Mouse (Mus musculus) natural killer cell, adult 2 months (primary cell): ENCODE data around the gene Togaram2.

Experiments
- DNase-seq, 2 experiments: peaks; one replicate each; pipeline ENCODE4 v3.0.0; 2022; ENCODE audit warnings: low spot score in 2 of 2

Gene Togaram2

DNA sequence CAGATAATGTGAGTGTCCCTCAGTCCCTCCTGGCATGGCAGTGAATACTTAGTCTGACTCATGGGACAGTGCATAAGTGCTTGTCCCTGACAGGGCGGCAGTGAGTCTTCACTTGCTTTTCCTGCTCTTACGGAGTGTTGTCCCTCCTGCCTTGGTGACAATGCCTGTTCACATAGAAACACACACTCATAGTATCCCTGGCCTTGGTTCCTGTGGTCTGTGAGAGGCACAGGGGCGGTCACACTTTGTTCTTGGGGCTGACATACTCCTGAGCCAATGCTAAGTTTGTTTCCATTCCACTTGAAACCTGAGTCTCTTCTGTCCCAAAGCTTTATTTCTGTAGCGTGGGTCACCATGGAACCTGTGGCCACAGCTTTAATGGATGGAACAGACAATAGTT lies 9.3 kb downstream of the Togaram2 start:
- DNase-seq: no peak

DNA sequence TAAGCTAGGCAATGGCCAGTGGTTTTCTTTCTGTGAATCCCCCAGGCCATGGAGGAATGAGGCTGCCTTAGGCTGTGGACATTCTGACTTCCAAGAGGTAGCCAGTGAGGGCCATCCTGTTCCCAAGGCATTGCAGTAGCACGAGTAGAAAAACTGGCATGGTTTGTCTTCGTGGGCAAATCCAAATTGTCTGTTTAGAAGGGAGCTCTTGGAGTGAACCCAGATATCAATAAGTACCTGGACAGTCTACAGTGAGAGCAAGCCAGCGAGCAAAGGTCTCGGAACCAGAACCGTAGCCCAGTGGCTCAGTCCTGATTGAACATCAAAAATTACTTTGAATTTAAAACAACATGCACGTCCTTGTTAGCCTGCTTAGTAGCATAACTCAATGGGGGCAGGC lies 10.2 kb downstream of the Togaram2 start:
- no peak for DNase-seq

DNA sequence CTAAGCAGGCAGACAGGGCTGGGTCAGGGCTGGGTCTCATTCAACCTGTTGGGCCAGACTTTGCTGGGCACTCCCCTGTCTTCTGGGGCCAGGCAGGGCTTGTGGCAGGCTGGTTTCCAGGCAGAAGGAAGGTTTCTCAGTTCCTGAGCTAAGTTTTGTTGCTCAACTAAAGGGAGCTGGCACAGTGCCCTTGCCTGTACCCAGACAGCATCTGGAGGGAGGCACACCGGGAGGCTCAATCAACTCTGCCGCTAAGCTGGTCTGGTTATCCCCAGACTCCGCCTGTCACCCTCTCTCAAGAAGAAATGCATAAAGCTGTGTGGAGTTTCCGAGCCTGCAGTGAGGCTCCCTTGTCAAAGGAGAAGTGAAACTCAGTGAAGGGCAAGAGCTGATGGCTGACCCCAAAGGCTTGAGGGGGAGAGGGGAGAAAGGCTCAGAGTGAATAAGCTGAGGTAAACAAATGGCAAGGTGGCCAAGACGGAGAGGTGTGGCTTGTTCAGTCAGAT lies 11.1 kb downstream of the Togaram2 start:
- DNase-seq: peak in 1 of 2 experiments; percentile 35

DNA sequence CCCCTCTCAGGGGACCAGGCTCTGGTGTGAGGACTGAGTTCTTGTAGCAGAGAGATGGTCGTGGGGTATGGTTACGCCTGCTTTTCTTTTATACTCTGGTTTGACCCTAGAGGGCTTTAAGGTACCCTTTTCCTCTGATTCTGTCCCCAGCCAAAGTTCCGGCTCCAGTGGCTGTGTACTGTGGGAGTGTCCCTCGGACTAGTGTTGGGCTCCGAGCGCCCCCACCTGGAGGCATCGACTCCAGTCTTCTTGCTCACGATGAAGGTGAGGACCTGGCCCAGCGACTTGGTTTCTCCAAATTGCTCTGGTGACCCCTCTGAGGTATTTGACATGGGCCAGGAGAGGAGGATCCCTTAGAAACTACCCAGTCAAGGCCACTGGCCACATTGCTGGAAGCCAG lies 14.4 kb downstream of the Togaram2 start:
- no peak for DNase-seq

DNA sequence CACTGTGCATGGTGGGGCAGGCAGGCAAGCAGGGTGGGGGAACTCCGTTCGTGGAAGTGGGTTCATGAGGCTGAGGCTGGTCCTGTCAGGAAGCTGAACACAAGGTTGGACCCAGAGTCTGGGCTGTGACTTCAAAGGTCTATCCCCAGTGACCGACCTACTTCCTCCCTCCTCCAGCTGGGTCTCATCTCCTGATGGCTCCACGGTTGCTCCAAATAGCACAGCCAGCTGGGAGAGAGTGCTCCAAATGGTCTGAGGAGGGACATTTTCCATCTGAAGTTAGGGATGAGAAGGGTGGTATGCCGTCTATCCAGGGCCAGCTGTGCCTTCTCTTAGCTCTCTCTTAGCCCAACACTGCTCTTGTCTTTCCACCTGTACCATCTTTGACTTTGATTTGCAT lies 16.8 kb downstream of the Togaram2 start:
- no peak for DNase-seq

DNA sequence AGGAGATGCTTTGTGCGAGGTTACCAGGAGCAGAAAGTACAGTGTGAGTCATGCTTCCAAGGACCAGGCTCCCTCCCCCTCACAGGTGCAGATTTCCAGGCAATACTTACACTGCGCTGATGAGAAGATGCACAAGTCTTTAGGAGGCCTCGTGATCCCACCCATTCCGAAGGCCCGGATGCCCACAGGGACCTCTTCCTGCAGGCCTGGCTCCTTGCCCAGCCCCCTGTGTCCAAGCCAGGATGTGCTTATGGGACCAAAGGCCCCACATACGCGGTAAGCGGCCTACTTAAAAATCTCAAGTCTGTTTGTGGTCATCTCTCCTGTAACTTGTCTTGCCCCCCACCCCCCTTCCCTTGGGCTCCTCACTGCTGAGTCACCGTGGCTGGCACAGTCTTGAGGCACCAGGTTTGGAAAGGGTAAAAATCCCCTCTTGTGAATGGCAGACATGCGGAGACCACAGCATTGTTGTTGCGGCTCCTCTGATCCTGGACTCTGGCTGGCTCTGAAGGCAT lies 18.4 kb downstream of the Togaram2 start:
- no peak for DNase-seq

DNA sequence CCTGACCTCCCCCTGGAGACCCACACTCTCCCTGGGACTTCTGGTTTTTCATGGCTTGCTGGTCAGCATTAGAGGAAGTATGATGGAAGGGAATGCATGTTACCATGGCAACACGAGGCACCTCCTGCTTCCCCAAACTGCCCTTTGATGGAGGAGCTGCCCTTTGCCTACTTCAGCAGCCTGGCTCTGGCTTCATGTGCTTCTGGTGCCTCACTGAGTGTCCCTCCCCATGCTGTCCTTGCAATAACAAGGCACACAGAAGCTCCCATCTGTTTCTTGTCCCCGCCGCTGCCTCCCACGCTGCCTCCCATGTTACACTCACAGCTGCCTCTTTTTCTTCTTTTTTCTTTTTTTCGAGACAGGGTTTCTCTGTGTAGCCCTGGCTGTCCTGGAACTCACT lies 20.3 kb downstream of the Togaram2 start:
- DNase-seq: no peak

DNA sequence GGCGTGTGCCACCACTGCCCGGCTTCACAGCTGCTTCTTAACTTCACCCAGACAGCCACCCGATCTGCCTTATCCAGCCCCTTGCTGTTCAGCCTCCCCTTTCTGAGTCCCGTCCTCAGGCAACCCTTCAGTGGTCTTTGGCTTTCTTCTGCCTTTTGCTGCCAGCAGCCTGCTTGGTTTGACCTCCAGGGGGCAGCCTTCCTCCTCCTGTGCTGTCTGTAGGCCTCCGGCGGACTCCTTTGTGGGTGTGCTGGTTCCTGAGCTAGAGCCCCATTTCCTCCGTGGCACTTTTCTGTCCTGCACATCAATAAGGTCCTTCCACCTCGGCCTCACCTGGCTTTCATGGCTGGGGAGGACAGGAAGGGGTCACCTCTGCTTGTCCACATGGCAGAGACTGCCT lies 20.7 kb downstream of the Togaram2 start:
- peak; percentile 10 to 20 for DNase-seq

DNA sequence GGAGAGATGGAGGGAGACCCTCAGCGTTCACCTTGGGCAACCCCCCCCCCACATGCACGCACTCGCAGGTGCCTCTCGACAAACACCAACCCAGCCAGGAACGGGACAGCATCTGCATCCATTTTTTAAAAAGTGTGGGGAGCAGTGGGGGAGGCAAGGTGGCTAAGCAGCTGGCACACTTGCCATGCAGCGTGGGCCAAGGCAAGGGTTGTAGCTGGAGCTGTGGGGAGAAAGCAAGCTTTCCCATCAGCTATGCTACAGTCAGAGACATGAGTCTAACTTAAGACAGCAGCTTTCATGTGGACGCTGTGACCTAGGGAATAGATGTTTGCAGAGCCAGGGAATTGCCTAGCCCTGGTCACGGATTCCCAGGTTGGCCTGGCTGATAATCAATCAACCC lies 22.1 kb downstream of the Togaram2 start:
- DNase-seq: no peak

DNA sequence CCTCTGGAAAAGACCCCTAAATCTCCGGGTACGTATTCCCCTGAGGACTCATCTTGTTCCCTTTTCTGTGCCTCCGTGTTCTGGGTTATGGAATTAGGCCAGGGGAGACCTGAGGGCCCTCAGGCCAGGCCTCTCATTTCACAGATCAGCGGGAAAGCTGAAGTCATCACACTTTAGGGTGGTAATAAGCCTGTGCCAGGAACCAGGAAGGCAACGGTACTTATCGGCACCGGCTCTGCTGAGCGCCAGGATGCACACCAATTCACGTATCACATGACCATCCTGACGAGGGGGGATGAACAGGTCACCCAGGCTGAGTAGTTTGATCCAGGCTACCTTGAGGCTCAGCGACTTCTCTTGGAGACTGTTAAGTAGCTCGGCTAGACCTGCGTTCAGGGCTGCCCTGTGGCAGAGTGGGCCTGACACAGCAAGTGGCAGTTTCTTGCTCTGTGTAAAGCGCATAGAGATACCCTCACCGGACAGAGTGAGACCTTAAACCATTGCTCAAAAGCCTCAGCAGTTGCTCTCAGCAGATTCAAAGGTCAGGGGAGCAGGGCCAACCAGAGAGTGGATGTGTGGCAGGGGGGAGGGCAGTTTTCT lies 22.8 kb downstream of the Togaram2 start:
- DNase-seq: no peak

DNA sequence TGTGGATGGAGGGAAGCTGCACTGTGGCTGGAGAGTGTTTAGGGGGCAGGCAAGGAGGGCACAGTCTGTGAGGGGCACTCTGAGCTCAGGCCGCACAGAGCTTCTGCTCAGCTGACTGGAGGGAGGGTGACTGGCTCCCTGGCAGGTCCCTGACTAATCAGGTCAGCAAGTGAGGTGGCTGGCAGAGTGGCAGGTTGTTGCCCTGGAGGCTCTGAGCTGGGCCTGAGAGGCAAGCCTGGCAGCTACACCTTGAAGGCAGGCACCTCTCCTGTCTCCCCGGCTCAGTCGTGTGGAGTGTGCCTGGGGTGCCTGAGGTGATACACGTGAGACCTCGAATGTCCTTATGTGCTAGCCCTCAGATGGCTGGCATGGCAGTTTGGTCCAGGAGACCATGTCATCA lies 23.3 kb downstream of the Togaram2 start:
- no peak for DNase-seq

DNA sequence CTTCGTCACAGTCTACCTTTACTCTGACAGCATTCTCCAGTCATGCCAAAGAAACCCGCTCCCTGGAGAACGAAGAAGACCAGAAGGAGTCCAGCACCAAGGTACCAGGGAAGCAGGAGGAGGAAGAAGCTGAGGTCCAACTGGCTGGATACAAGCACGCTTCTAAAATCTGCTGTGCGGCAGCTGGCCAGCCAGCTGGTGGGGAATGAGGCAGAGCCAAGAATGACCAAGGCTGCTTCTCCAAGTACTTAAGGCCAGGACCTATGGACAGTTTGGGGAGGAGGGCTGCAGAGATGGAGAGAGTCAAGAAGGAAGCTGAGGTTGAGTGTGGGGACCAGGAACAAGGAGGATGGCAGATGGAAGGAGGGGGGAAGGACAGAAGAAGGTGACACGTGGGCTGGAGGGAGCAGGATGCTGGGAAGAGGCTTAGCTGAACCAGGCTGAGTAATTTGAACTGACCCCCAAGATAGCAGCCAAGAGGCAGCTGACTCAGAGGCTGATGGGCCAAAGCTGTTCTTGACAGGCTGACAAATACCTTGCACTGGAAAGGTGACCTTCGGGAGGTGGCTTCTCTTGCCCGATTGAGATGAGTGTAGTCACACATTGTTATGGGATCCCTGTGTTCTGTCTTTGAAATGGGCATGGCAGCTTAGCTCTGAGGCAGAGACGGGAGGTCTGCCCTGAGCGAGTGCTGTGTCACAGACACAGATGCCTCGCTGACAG lies 25.0 kb downstream of the Togaram2 start:
- no peak for DNase-seq

DNA sequence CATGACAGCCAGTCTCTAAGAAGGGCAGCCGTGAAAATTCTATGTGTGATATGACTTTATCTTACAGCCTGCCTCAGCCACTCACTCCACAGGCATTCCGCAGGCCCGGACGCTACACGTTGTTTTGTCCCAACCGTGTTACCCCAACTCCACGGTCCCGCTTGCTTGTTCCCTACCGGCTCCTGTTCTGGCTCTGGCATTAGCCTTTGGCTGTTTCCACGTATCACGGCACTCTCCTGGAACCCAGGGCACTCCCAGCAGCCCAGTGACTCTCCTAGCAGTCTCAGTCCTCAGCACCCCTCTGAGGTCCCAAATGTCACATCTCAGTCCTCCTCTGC lies 25.5 kb downstream of the Togaram2 start:
- no peak for DNase-seq

DNA sequence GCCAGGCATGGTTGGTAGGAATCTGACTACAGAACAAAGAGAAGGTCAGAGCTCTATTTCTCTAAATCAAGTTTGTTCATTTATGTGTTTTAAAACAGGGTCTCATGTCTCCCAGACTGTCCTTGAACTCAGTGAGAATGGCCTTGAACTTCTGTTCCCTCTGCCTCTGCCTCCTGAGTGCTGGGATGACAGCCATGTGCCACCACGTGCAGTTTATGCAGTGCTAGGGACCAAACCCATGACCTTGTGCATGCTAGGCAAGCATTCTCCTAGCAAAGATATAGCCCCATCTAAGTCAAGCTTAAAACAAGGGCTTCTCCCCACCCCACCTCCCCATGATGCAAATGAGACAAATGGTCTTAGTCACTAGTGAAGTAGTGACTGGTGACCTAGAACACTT lies 32.1 kb downstream of the Togaram2 start:
- DNase-seq: no peak

DNA sequence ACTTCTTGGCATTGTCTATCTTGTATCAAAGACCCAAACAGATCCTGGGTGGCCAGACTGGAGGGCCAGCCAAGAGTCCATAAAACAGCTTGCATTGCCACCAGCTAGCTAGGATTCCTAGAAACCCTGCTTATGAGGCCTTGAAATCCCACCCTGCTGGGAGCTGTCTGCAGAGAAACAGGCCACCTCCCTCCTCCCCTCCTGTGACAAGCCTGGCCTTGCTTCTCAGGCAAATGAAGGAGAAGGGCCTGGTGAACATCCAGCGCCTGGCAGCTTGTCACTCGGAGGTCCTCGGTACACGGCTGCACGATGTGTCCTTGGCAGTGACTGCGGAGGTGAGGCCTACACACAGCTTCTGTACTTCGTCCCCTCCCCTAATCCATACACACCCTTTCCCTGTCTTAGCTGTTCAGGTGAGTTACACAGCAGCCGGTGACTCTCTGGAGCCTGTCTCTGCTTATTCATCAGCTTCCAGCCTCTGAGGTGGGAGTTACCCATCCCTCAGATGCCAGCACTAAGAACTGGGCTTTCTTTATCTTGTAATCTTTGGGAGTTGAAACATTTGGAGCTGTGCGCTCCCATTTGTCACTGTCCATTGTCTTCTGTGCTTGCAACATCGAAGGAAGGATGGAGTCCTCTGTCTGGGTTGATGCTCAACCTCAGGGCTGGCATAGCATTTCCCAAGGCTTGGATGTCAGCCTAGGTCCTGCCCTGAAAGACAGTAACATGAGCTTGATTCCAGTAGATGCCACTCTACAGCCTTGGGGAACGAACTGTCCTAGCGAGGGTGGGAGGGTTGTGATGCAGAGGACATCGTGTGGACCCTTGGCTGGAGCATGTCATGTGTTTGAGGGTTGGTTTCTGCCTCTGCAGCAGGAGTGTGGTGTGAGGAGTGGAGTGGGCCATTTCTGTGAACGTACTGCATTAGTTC lies 32.8 kb downstream of the Togaram2 start:
- DNase-seq: no peak

DNA sequence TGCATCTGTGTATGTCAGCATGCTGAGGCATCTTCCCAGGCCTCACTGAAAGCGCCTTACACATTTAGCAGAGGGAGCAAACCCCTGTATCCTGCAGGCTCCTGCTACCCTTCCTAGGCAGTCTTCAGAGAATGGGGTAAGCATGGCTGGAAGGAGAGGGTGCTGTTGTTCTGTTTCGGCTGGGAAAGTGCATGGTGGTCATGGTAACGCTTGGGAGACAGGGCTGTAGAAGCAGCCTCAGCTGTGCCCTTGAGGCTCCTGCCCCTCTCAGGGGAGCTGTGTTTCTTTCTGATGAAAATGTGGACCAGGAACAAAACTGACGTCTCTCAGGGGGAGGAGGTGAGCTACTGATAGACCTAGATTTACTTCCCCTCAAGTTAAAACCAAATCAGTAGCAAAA lies 34.7 kb downstream of the Togaram2 start:
- no peak for DNase-seq

DNA sequence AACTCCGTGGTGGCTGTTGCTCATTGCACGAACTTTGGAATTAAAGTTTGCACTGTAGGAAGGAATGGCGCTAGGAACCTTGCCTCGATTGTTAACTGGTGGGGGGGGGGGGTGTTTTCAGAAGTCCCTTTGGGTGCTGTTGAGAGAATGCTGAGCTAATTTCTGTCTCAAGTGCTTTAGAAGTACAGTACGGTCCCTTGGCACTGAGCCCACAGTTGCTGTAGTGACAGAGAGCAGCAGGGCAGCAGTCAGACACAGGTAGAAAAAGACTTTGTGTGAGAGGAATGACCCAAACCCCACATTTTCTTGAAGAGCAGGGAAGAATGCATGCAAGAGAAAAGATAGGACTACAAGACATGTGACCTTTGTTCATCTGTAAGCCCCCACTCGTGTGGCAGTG lies 39.2 kb downstream of the Togaram2 start:
- no peak for DNase-seq

DNA sequence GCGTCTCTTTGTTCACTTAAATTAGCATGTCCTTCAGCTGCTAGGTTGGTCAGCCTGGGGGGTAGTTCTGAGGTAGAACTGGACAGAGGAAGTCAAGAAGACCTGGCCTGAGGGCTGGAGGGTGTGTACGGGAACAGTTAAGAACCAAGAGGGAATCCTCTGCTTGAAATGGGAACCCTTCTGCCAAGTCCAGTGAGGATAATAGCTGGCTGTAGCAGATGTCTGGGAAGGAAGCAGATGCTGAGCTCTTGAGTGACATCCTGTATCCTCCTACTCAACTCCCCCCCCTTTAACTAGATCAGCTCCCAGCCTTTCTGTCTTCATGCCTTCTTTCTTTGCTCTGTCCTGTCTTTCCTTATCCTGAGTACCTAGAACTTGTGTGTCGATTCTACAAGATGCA lies 42.0 kb downstream of the Togaram2 start:
- no peak for DNase-seq

DNA sequence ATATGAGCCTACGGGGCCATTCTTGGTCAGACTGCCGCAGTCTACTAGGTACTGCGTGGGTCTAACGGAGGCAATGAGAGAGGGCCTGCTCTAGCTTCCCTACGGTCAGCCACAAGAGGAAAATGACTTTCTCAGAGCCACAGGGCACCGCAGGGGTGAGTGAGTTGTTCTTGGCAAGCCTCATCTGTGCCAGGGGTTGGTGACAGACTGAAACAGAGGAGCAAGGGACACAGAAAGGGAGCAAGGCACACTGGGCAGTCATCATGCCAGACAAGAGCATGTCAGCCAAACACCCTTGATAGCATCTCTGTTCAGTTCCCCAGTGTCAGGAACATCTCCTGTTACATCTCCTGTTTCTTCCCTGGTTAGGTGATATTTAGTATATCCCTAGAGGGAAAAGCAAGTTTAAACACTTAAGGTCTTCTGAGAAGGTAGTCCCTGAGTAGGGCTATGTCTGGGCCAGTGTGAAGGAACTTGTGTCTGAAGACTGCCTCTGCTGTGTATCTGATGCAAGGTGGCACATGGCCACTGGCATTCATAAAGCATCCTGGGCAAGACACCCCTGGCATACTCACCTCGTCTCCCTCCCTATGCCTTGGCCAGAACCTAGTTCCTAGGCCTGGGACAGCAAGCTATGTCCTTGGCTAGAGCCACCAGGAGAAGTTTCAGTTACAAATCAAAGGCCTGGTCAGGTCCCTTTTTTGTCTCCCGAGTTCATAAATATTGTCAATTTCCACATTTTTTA lies 45.0 kb downstream of the Togaram2 start:
- no peak for DNase-seq

DNA sequence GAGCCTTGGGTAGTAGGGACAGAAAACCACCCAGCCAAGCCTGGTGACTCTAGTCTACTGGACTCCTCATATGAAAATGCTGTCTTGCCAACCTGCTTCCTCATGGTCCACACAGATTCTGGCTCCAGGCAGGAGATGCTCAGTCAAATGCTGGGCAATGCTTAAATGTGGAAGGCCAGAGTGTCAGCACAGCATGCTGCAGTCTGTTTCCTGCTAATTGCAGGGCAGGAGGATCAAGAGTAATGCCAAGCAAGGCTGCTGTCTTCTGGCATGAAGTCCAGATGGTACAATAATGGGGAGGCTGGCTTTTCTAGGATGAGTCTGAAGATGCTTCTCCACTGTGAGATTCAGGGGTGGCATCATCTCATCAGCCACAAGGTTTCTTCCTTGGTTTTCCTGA lies 47.4 kb downstream of the Togaram2 start:
- DNase-seq: no peak

DNA sequence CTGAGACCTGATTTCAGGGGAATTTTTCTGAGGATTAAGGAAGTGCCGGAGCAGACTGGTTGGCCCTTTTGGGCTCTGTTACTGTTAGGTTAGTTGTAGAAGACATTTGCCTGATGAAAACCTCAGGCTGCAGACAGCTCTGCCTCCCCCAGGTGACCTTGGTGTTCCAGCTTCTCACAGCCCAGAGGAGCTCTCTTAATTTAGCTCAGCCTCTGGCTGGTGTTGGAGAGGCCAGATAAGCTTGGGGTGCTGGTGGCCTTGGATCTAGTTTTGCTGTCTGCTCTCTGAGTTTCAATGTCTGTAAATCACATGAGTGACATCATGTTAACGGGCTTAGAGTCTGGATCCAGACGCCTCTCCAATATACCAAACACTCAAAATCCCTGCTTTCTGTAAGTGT lies 48.0 kb downstream of the Togaram2 start:
- no peak for DNase-seq

DNA sequence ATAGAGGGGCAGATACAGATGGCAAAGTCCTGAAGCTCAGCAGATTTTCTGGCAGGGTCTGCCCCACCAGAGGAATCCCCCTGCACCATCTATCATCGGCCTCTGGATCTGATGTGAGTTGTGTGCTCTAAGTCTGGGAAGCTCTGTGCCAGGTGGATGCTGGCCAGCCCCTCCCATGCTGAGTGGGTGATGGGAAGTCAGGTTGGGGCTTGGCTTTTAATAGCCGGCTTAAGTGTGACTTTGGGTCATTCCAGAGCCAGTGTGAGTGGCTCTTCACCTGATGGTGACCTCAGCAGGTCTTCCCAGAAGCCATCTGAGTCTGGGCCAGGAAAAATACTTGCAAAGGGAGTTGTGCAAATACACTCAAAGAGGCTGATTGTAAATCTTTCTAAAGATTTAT lies 57.6 kb downstream of the Togaram2 start:
- no peak for DNase-seq
